Mouse (Mus musculus): ENCODE results near the gene Gclc. TPM values are rescaled to one million over a fixed set of nuclear protein-coding genes. Genes with fewer than 3 reads are reported as not detected.

The Gclc gene
- 10 to 100 TPM; 44.0 to 45.6 TPM for total RNA-seq (2021)
- long read RNA-seq, experiment 1, transcript Gclc-201 (16 exons, 3,423 nt) = major isoform, 97 of 114 reads
- long read RNA-seq, experiment 1, partial matches to known transcripts = 3 of 114 reads
- long read RNA-seq, experiment 1, other reads (novel, unspliced or antisense) = 14 of 114 reads
- long read RNA-seq, experiment 2, transcript Gclc-201 (16 exons, 3,423 nt) = major isoform, 59 of 76 reads
- long read RNA-seq, experiment 2, partial matches to known transcripts = 3 of 76 reads
- long read RNA-seq, experiment 2, other reads (novel, unspliced or antisense) = 14 of 76 reads

GRCm38 (mm10) chr9:77753853-77754727 lies at the start of gene Gclc:
TSS of gene Gclc (plus strand) at chr9:77754535.
- peak; percentile 90 to 91 for DNase-seq (ENCODE audit: extremely low spot score in 1 of 2, low spot score in 2 of 2)
- intact Hi-C loops (cut with DNase I) = loop anchor here (5.0 to 10.0 kb wide), 4 partner anchors 159 to 299 kb away; partner anchors contain the start of gene Elovl5
- Histone ChIP-seq H3K27ac (peak within 1 kb of the TSS; percentile 68), H3K4me3 (peak within 1 kb of the TSS; percentile 87)
- no peak for TF ChIP-seq CTCF (IDR thresholded peaks at IDR 0.05)

DNA sequence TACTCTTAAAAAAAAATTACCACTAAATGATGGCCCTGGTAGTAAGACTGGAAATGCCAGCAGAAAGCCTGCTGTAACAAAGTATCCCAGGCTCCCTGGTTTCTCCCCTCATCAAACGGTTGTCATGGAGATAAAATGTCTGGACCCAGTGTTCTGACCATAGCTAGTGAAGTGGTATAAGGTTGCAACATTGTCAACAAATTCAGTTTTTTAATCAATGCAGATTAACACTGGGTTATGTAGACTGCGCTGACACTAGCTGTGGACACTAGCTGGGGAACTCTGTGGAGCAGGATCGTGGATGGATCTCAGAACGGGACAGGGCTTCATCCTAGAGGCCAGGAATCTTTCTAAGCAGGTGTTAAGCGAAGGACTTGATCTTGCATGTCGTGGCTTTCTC lies 47.8 kb upstream of the Gclc start:
- no peak overlapping the region for H3K4me3 ChIP-seq
- intact Hi-C loops (cut with DNase I) = no loop called here
- no peak for TF ChIP-seq CTCF (IDR thresholded peaks at IDR 0.05)

GRCm38 (mm10) chr9:77707433-77708139 lies 46.7 kb upstream of the Gclc start:
- no peak for TF ChIP-seq CTCF (IDR thresholded peaks at IDR 0.05)
- Histone ChIP-seq H3K4me3 (no peak overlapping the region), H3K27ac (no peak overlapping the region)
- intact Hi-C loops (cut with DNase I) = loop anchor here (1.0 kb wide), 1 partner anchor 17 kb away; no protein-coding TSS in a partner anchor
- DNase-seq (ENCODE audit: extremely low spot score in 1 of 2, low spot score in 2 of 2) = no peak

More for the DNA sequence above, 47.8 kb upstream of the Gclc start:
- H3K27ac ChIP-seq = no peak overlapping the region
- no peak for DNase-seq (ENCODE audit: extremely low spot score in 1 of 2, low spot score in 2 of 2)

GRCm38 (mm10) chr9:77708950-77709349 lies 45.4 kb upstream of the Gclc start:
- Histone ChIP-seq H3K4me3 (no peak overlapping the region), H3K27ac (no peak overlapping the region)
- DNase-seq (ENCODE audit: extremely low spot score in 1 of 2, low spot score in 2 of 2) = no peak
- no peak for TF ChIP-seq CTCF (IDR thresholded peaks at IDR 0.05)
- intact Hi-C loops (cut with DNase I) = no loop called here

- DNase-seq (ENCODE audit: extremely low spot score in 1 of 2, low spot score in 2 of 2) = no peak
- intact Hi-C loops (cut with DNase I) = no loop called here
- TF ChIP-seq CTCF (IDR thresholded peaks at IDR 0.05) = no peak
- Histone ChIP-seq H3K27ac (no peak overlapping the region), H3K4me3 (no peak overlapping the region)
Observed at GRCm38 (mm10) chr9:77711021-77711569, 43.2 kb upstream of the Gclc start.

GRCm38 (mm10) chr9:77712816-77713215 lies 41.5 kb upstream of the Gclc start:
- no peak for TF ChIP-seq CTCF (IDR thresholded peaks at IDR 0.05)

GRCm38 (mm10) chr9:77713301-77713700 lies 41.0 kb upstream of the Gclc start:
- intact Hi-C loops (cut with DNase I) = no loop called here
- DNase-seq (ENCODE audit: extremely low spot score in 1 of 2, low spot score in 2 of 2) = no peak
- TF ChIP-seq CTCF (IDR thresholded peaks at IDR 0.05) = no peak
- no peak overlapping the region for H3K27ac ChIP-seq
- H3K4me3 ChIP-seq = no peak overlapping the region

More at GRCm38 (mm10) chr9:77712816-77713215, 41.5 kb upstream of the Gclc start:
- no peak for DNase-seq (ENCODE audit: extremely low spot score in 1 of 2, low spot score in 2 of 2)
- H3K27ac ChIP-seq = no peak overlapping the region
- intact Hi-C loops (cut with DNase I) = no loop called here
- no peak overlapping the region for H3K4me3 ChIP-seq

GRCm38 (mm10) chr9:77715262-77715661 lies 39.1 kb upstream of the Gclc start:
- Histone ChIP-seq H3K4me3 (no peak overlapping the region), H3K27ac (no peak overlapping the region)
- DNase-seq (ENCODE audit: extremely low spot score in 1 of 2, low spot score in 2 of 2) = no peak
- no peak for TF ChIP-seq CTCF (IDR thresholded peaks at IDR 0.05)
- intact Hi-C loops (cut with DNase I) = no loop called here

- Histone ChIP-seq H3K27ac (no peak overlapping the region), H3K4me3 (no peak overlapping the region)
- no peak for DNase-seq (ENCODE audit: extremely low spot score in 1 of 2, low spot score in 2 of 2)
- no peak for TF ChIP-seq CTCF (IDR thresholded peaks at IDR 0.05)
- intact Hi-C loops (cut with DNase I) = no loop called here
Observed at GRCm38 (mm10) chr9:77716009-77716408, 38.3 kb upstream of the Gclc start.

DNA sequence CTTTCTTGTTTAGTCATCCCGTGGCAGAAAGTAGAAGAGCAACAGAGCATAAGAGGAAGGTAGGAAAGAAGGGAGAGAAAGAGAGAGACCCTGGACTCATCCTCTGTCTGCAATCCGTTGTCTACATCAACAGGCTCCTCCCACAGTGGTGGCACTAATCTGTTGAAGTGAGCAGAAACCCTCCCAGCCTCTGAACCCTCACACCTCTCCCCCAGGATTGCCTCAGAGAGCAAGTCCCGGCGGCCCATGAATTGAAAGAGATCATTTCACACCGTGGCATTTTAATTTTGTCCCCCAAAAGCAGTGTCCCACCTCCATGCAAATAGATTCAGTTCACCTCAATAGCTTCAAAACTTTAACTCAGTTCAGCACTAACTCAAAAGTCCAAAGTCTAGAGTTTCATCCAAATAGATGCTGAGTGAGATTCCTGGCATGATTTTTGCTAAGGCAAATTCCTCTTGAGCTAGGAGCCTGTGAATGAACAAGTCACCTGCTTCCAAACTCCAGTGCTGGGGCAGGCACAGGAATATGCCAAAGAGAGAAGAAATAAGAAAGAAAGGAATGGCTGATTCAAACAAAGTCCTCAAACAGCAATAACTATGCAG lies 36.4 kb upstream of the Gclc start:
- intact Hi-C loops (cut with DNase I) = no loop called here
- DNase-seq (ENCODE audit: extremely low spot score in 1 of 2, low spot score in 2 of 2) = no peak
- no peak overlapping the region for H3K4me3 ChIP-seq
- TF ChIP-seq CTCF (IDR thresholded peaks at IDR 0.05) = no peak
- H3K27ac ChIP-seq = no peak overlapping the region

- DNase-seq (ENCODE audit: extremely low spot score in 1 of 2, low spot score in 2 of 2) = no peak
- no peak overlapping the region for H3K27ac ChIP-seq
- intact Hi-C loops (cut with DNase I) = no loop called here
- no peak for TF ChIP-seq CTCF (IDR thresholded peaks at IDR 0.05)
- no peak overlapping the region for H3K4me3 ChIP-seq
Observed at GRCm38 (mm10) chr9:77718816-77719411, 35.4 kb upstream of the Gclc start.

Data from left cerebral cortex, adult 2 months (tissue).